Mouse (Mus musculus) heart, adult 8-10 months (tissue): Measurements from ENCODE around the gene Moap1. TPM values are rescaled to one million over a fixed set of nuclear protein-coding genes. Genes with fewer than 3 reads are reported as not detected.

Experiments
- DNase-seq: peaks from one replicate; pipeline ENCODE4 v3.0.0; 2022; ENCODE audit warnings: low spot score
- total RNA-seq, 4 experiments: library from RNA; stranded (reverse); gene quantifications; 2 replicates each; pipeline ENCODE4 v1.2.4; 2022

The Moap1 gene
- total RNA-seq, 4 experiments from 2014 or later: 5.9 to 7.3 (median 6.6) TPM

DNA sequence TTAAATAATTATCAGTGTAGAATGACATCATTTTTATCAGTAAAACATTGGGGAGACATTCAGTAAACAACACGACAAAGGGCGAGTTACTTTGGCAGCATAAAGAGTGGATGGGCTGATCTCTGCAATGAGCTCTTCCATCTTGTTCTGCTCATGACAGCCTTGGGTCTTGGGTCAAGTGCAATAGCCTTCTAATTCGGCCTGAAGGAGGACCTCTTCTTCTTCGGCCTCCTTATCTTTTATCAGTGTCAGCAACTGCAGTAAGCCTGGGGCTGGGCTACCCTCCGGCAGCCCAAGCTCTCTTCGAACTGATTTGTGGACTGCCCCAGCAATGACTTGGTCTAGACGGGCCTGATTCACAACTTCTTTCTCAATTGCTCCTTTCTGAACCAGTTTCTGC is 1.4 kb downstream of the Moap1 start:
- no peak for DNase-seq

DNA sequence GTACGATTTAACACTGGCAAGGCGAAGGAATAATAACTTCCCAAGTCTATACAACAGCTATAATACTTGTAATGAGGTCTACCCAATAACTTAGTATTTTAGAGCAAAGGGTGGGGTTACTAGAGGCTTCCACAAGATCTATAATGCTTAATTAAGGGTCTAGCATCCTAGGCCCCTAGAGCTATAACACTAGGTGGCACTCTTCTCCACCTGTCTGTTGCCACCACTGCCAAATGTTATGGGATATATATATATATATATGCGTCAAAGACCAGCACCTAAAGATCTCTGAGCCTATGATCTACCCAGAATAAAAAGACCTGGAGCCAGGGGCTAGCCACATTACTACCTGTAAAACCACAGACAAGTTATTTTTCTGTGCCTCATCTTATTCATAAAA is 3.2 kb downstream of the Moap1 start:
- no peak for DNase-seq

DNA sequence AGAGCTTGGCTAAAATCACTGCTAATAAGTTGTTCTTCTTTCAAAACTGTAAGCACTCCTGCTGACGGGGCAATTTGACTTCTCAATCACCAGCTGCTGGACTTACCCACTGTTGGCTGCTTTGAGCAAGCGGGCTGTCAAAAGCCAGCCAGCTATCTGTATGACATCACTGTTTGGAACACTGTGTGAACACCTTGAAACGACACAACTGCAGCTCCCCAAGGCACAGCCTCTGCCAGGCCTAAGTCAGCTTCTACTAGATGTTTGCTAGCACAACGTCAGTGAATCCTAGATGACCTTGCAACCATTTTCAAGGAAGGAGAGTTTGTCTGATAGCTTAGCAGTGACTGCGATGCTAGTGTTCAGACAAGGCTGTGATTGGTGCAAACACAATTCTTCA is 4.4 kb downstream of the Moap1 start:
- no peak for DNase-seq

DNA sequence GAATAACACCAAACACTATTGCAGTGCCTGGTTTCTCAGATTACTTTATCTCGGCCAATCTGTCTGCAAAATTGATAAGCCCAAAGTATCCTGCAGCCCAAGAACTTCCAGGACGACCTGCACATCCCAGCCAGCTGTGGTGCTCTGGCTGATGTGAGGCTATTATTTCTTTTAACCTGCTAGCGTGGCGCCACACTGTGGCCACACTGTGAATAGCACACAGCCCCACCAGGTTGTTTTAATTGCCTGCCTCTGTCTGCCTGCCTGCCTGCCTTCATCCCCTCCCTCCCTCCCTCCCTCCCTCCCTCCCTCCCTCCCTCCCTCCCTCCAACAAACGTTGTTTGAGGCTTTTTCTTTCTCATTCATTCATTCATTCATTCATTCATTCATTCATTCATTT is 10.1 kb downstream of the Moap1 start:
- peak; percentile 47 for DNase-seq

DNA sequence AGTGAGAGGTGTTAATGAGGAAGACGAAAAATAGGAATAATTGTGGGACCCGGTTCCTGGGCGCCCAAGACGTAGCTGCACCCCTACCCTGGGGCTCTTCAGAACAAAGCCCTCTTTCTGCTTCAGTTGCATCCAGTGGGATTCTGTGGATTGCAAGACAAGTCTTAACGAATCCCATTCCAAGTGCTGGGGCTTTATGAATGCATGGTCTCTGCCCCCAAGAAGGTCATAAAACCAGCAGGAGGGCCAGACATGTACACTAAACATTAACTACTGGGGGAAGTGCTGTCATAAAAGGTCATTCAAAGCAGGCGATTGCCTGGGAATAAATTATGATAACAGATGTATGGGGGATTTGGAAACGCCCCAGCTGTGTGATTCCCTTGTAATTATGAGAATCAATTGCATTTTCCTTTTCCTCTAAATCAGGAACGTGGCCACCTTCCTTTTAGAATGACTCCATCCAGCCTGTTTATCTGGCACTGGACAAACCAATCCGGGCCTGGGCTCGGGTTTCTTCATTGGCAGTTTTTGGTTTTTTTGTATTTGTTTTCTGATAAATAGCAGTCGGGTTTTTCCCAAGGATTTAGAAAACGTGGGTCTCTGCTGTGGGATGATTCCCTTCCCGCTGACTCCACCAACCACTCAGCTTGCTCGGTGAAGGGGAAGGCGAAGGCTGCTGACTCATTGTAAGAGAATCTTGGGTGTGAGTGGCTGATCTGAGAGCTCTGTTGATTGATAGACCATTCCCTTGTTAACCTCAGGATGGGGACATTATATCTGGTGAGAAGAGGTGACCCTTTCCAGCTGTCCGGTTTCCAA is 12.5 kb downstream of the Moap1 start:
- no peak for DNase-seq

DNA sequence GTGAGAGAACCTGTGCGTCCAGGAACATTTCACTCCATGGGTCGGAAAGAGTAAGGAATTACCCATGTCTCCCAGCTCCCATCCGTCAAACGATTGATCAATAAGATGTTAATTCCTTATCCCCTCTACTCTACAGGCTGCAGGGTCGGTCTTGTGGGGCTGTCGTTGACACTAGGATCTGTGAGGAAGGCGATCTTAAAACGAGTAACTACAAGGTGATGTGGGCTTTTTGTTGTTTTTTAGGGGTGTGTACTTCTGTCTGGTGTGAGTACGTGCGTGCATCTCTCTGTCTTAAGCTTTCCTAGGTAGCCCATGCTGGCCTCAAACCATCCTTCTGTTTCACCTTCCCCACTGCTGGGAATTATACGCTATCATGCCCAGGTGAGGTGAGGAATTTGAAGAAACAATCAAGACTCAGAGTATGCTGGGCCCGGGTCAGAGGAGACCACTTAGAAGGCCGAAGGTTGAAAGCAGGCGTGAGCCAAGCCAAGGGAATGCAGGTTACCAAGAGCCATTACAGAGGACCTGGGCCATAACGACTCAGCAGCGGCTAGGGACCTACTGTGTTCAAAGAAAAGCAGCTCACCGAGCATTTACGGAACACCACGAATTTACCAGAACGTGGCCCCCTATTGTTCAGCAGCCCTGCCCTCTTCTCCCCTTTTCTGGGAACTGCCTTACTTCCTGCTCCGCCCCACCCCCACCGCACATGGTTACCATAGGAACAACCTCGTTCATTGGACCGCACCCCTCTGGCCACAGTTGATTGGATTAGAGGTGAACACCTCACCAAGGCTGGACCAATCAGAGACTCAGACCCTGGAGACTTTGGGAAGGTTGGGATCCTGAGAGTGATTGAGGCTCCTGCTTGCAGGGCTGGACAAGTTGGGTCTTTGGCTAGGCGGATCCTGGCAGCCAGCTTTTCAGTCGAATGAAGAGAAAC is 13.3 kb downstream of the Moap1 start:
- no peak for DNase-seq

DNA sequence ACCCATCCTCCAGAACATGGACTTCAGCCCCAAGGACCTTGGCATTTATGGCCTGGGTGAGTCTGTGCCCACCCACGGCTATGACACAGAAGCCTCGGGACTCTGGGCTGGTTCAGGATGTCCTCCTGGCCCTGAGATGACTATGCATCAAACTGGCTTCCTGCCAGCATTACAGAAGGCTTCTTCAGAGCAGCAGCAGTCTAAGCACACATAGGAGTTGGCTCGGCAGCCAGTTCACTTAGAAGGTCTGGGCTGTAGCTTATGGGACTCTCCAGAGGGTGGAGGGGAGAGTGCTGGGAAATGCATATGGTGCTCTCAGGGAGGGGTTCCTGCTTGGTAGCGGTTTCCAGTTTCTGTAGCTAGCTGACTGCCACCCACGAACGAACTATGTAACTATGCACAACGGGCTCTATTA is 17.7 kb downstream of the Moap1 start:
- DNase-seq: no peak

DNA sequence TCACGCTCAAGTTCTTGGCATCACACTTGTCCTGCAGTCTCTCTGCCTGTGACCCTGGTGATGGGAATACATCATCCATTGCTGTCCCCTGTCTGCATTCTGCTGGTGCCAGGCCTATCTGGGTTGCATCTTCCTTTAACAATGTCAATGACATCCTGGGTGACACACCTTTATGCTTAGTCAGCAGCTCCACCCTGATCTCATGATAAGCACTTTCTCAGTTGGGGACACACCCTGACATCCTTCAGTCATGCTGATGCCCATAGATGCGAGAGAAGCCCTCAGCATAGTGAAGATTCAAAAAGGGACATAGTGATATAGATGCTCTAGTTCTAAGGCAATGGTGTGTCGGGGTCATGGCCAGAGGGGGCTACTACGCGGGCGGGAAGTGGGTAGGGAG is 18.3 kb downstream of the Moap1 start:
- no peak for DNase-seq

DNA sequence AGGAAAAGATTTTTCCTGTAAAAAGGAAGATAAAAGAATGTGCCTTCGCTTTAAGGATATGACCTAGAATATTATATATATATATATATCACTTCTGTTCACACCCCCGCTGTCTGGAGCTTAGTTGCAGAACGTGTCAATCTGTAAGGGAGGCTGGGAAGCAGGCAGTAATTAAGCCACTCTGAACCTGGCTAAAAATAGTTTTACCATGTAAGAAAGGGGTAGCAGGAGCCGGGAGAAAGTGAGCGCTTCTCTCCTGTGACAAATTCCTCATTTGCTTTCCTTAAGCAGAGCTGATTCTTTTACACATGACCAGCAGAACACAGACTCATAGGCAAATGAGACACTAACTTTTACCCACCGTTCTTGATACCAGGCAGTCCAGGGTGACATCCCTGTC is 19.6 kb downstream of the Moap1 start:
- no peak for DNase-seq

DNA sequence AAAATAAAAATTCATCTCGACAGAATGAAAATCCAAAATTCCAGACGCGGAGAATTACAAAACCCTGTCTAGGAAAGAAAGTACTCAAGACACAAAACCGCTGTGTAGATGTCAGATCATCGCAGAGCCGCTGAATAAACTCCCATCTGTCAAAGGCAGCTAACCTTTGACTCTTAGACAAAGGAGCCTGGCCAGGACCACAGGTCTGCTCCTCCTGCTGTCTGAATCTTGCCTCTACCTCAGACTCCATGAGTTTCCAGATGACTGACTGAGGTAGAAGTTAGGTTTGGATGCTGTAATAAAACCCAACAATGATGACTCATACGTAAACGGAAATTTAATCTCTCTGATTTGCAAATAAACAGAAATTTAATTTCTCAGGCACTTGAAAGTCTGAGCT is 20.5 kb downstream of the Moap1 start:
- no peak for DNase-seq

DNA sequence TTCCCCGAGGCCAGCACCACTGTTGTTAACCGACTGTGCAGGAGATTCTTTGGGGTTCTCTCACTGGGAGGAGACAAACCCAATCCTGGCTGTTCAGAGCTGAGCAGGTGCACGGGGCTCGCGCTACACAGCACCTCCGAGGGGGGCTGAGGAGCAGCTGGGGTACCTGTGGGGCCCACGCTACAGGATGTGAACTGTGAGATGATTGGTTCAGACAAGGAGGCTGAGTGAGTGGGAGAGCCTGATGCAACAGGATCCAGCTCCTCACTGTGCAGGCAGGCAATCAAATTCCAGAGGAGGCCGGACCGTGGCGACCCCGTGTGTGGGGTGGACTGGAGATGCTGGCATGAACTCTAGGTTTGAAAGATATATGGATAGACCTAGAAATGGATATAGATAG is 21.0 kb downstream of the Moap1 start:
- DNase-seq: no peak

DNA sequence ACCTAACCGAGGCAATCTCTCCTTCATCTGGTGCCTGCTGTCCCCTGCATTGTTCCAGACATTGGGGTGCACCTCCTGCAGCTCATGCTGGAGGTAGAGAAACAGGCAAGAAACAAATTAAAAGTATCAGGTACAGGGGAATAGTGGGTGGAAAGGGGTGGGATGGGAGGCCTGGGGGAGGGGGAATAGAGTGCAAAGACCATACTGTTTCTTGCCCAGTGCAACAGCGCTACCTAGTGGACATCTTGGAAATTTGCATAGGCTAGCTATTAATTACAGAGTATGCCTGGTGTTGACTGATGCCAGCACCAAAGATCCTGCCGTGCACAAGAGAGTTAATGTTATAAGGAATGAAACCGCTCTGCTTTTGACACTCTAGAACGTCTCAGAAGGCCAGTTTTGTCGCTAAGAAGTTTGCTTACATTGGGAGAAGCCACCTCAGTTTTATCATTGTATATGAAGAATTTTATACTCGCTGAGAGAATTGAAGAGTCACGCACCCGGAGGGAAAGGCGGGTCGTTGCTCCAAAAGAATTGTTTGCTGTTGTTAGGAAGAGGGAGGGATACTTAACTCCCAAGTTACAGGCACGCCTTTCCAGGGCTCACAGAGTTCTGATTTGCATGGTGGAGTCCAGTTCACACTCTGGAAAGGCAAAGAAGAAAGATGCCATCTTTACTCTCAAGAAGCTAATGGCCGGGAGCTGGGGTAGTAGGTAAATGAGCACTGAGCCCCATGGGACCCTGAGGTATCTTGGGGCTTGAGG is 23.7 kb downstream of the Moap1 start:
- peak; percentile 31 for DNase-seq

DNA sequence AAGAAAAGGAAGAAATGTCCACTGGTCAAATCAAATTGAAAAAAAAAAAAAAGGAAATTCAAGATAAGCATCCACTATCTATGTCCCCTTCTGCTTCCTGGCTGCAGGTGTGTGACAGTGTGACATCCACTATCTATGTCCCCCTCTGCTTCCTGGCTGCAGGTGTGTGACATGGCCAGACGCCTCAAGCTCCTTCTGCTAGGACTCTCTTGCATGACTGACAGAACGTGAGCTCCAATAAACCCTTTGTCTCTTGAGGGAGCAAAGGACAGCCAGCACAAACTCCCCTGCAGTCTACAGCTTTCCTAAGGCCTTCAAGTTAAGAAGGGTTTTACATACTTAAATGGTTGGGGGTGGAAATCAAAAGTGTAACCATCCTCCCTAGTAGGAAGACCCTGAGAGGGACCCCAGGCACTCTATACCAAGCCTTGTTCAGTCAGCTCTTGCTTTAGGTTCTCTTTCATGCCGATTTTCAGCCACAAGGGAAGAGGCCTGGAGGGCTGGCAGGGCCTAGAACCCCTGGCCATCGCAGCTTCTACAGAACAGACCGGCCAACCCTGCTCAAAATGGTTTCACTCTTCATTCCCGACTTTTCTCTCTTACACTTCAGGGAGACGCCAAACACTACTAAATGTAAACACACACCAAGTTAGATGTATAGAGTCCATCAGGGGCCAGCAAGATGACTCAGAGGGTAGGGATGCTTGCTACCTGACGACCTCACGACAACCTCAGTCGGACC is 28.6 kb downstream of the Moap1 start:
- DNase-seq: no peak

DNA sequence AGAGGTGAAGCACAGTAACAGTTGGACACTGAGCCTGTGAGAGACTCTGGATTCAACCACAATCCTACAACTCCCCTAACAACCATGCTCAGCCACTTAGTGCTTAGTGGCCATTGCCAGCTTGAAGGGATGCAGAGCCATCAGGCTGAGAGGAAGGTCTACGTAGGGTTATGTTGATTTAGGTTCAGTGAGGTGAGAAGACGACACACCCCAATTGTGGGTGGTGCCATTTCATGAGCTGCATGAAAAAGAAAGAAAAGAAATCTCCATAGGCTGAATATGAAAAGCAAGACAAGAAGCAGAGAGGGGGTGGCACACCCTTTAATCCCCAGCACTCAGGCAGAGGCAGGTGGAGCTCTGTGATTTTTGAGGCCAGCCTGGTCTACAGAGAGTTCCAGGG is 29.3 kb downstream of the Moap1 start:
- no peak for DNase-seq

DNA sequence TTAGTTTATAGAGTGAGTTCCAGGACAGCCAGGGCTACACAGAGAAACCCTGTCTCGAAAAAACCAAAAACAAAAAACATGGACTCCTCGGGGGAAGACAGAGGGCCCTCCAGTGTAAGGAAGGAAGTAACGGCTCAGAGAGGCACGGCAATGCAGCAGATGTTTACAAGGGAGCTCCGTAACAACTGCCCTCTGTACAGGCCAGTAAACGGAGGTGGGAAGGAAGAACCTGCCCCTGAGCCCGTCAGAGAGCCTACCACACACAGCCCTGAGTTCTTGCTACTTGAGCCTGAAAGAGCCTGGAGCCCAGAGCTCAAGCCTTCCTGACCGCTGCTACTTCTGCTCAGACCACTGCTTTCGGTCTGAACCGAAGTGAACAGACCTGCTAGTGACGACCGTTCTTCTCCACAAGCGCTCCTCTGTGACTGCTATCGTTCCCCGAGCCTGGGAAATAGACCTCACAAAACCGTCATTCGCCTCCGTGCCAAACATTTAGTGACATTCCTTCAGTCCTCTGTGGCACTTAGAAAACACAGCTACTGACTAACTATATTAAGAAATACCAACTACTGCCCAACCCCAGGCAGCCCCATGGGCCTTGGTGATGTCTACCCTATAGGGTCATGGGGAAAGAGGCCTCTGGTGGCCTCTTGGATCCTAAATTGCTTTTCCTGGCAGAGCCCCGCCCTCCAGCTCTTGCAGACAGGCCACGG is 30.2 kb downstream of the Moap1 start:
- no peak for DNase-seq

DNA sequence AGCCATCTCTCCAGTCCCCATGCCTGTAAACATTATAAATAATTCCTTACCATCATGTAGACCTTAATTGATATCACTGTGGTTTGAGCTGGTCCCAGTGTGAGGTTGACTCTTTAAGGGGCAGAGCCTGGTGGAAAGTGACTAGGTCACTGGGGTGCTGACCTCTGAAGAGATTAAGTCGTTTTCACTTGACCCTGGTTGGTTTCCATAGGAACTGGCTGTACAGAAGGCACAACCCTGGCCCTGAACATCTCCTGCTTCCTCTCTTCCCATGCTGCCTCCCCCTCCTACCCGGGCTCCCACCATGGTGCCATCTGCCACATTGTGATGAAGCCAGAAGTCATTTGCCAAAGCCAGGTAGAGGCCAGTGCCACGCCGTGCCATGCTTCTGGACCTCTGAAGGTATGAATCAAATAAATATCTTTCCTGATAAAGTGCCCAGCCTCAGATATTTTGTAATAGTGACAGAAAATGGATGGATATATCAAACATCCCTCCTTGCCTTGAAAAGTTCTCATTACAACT is 32.5 kb downstream of the Moap1 start:
- DNase-seq: no peak

DNA sequence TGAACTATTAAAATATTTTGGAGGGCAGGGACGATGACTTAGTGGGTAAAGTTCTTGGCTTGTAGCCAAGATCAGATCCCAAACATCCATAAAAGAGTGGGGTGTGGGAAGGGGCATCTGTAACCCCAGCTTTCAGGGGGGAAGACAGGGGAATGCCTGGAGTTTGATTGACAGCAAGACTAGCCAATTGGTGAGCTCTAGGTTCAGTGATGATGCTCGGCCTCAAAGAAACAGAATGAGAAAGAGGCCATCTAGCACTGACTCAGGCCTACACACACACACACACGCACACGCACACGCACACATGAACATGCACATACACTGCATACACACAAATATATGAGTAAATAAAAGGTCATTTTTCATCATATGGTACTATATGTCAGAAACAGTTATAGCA is 33.6 kb downstream of the Moap1 start:
- no peak for DNase-seq

DNA sequence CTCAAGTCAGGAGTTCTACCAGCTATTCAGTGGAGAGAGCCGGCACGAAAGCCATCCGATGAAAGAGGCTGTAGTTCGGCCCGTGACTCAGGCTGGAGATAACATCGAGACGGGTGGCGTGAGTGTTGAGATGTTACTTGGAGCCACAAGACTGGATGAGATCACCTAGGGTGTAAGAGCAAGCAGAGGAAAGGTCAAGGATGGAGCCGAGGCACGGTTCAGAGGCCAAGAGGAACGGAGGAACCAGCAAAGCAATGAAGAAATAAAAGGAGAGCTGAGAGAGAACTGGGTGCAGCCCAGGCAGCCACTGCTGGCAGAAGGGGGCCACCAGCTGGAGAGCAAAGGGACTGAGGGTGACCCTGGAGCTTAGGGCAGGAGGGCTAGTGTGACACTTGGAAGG is 35.2 kb downstream of the Moap1 start:
- DNase-seq: peak; percentile 28

DNA sequence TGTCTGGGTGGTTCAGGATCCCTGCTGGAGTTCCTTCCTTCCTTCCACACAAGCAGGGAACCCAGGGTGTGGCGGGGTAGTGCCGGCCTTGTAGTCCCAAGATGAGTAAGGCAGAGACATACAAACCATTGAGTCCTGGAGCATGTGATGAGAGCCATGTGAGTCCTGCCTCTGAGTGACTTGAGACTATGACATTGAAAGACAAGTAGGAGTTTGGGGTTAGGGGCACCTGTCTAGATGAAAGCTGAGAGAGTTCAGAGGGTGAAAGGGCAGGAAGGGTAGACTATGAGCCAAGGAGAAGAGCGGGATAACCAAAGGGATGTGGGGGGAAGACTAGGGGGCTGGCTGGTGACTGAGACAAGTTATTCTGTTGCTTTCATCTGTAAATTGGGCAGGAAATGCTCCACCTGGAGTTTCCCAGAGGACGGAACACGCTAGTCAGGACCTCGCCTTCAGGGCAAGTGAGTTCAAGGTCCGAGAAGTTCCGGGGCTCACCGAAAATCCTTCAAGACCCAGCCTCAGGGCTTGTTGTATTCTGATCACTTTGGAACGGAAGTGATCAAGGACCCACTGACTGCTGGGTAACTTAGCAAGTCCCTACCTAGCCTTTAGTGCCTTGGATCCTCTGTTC is 36.5 kb downstream of the Moap1 start:
- DNase-seq: no peak
